Mouse (Mus musculus) MEL (cell line): ENCODE results near the gene Mbnl1. TPM values are rescaled to one million over a fixed set of nuclear protein-coding genes. Genes with fewer than 3 reads are reported as not detected.

Experiments used
- DNase-seq: peaks from one replicate; pipeline ENCODE4 v3.0.0; 2011; ENCODE audit warnings: low read depth, low spot score
- H3K27ac ChIP-seq: 2 replicates; pipeline ENCODE4 v1.5.1; 2012; ENCODE audit warnings: low read depth, mild to moderate bottlenecking, control low read depth, low read length, moderate library complexity; ENCODE audit not compliant: control insufficient read depth
- H3K27me3 ChIP-seq, 2 experiments: fragments of 150-350 bp in 1 of 2; sonication (generic) in 1 of 2; 2 replicates each; pipeline ENCODE4 v1.6.1; 2012; ENCODE audit warnings: low read length in 2 of 2, mild to moderate bottlenecking in 2 of 2, improper control_type of control experiment in 1 of 2, moderate library complexity in 1 of 2; ENCODE audit not compliant: insufficient read depth in 2 of 2, control insufficient read depth in 1 of 2
- H3K36me3 ChIP-seq, 2 experiments: 2 replicates each; pipeline ENCODE4 v1.6.1; 2012 to 2014; ENCODE audit warnings: low read length in 2 of 2, improper control_type of control experiment in 1 of 2, inconsistent platforms in 1 of 2, mild to moderate bottlenecking in 1 of 2; ENCODE audit not compliant: insufficient read depth in 2 of 2, control insufficient read depth in 1 of 2
- H3K4me1 ChIP-seq, 2 experiments: fragments of 150-350 bp in 1 of 2; sonication (generic) in 1 of 2; 2 replicates each; pipeline ENCODE4 v1.6.1; 2012; ENCODE audit warnings: low read length in 2 of 2, improper control_type of control experiment in 1 of 2, mild to moderate bottlenecking in 1 of 2; ENCODE audit not compliant: insufficient read depth in 2 of 2, control insufficient read depth in 1 of 2
- H3K4me3 ChIP-seq, 2 experiments: fragments of 150-350 bp in 1 of 2; sonication (generic) in 1 of 2; 2 replicates each; pipeline ENCODE4 v1.5.1; 2012; ENCODE audit warnings: low read depth in 2 of 2, low read length in 2 of 2, mild to moderate bottlenecking in 2 of 2, moderate library complexity in 2 of 2, control low read depth in 1 of 2, improper control_type of control experiment in 1 of 2; ENCODE audit not compliant: control insufficient read depth in 1 of 2, insufficient read depth in 1 of 2
- H3K79me2 ChIP-seq: 2 replicates; pipeline ENCODE4 v1.6.1; 2012; ENCODE audit warnings: mild to moderate bottlenecking, low read length, moderate library complexity; ENCODE audit not compliant: control insufficient read depth, poor library complexity, insufficient read depth
- H3K9ac ChIP-seq: 2 replicates; pipeline ENCODE4 v1.6.1; 2012; ENCODE audit warnings: low read depth, mild to moderate bottlenecking, control low read depth, low read length, moderate library complexity; ENCODE audit not compliant: control insufficient read depth, poor library complexity, severe bottlenecking
- H3K9me3 ChIP-seq: fragments of 150-350 bp; sonication (generic); replicated peaks from 2 replicates; pipeline ENCODE4 v1.6.1; 2012; ENCODE audit warnings: mild to moderate bottlenecking, low read length, improper control_type of control experiment, moderate library complexity; ENCODE audit not compliant: insufficient read depth
- CHD1 ChIP-seq: IDR thresholded peaks from 2 replicates; pipeline ENCODE4 v1.6.1; 2012; ENCODE audit warnings: low read depth, mild to moderate bottlenecking, inconsistent platforms, low read length, improper control_type of control experiment
- E2F4 ChIP-seq: IDR thresholded peaks from 2 replicates; pipeline ENCODE4 v1.6.1; 2011; ENCODE audit warnings: low read depth, low read length, improper control_type of control experiment, borderline replicate concordance
- EP300 ChIP-seq, 2 experiments: IDR thresholded peaks; 2 replicates each; pipeline ENCODE4 v1.6.1; 2011; ENCODE audit warnings: improper control_type of control experiment in 2 of 2, low read length in 2 of 2, low read depth in 1 of 2, mild to moderate bottlenecking in 1 of 2
- ETS1 ChIP-seq: IDR thresholded peaks from 2 replicates; pipeline ENCODE4 v1.6.1; 2012; ENCODE audit warnings: low read depth, mild to moderate bottlenecking, inconsistent platforms, low read length, improper control_type of control experiment, moderate library complexity
- GATA1 ChIP-seq: IDR thresholded peaks from 2 replicates; pipeline ENCODE4 v1.6.1; 2011; ENCODE audit warnings: low read depth, low read length, improper control_type of control experiment
- MAFK ChIP-seq: IDR thresholded peaks from 2 replicates; pipeline ENCODE4 v1.6.1; 2011; ENCODE audit warnings: low read depth, mild to moderate bottlenecking, low read length, improper control_type of control experiment, borderline replicate concordance
- MAZ ChIP-seq: IDR thresholded peaks from 2 replicates; pipeline ENCODE4 v1.6.1; 2012; ENCODE audit warnings: low read depth, mild to moderate bottlenecking, inconsistent platforms, low read length, improper control_type of control experiment
- MXI1 ChIP-seq: IDR thresholded peaks from 2 replicates; pipeline ENCODE4 v1.6.1; 2011; ENCODE audit warnings: mild to moderate bottlenecking, low read depth, low read length, improper control_type of control experiment
- NRF1 ChIP-seq: IDR thresholded peaks from 2 replicates; pipeline ENCODE4 v1.6.1; 2014; ENCODE audit warnings: low read depth, mild to moderate bottlenecking, inconsistent platforms, low read length, improper control_type of control experiment, moderate library complexity; ENCODE audit not compliant: poor library complexity, insufficient read depth, severe bottlenecking
- RAD21 ChIP-seq: IDR thresholded peaks from 2 replicates; pipeline ENCODE4 v1.6.1; 2011; ENCODE audit warnings: mild to moderate bottlenecking, low read depth, low read length, improper control_type of control experiment
- RCOR1 ChIP-seq: IDR thresholded peaks from 2 replicates; pipeline ENCODE4 v1.6.1; 2012; ENCODE audit warnings: low read depth, mild to moderate bottlenecking, inconsistent platforms, low read length, improper control_type of control experiment
- SIN3A ChIP-seq: IDR thresholded peaks from 2 replicates; pipeline ENCODE4 v1.6.1; 2012; ENCODE audit warnings: low read length, improper control_type of control experiment, inconsistent platforms
- TCF12 ChIP-seq: IDR thresholded peaks from 2 replicates; pipeline ENCODE4 v1.6.1; 2014; ENCODE audit warnings: low read depth, mild to moderate bottlenecking, inconsistent platforms, low read length, improper control_type of control experiment, moderate library complexity
- ZNF384 ChIP-seq: IDR thresholded peaks from 2 replicates; pipeline ENCODE4 v1.6.1; 2012; ENCODE audit warnings: low read depth, mild to moderate bottlenecking, inconsistent platforms, low read length, improper control_type of control experiment
- polyA plus RNA-seq, 2 experiments: library from polyadenylated mRNA; stranded (reverse) in 1 of 2; unstranded in 1 of 2; fragments of >175 nt in 1 of 2; fragments of >200 nt in 1 of 2; gene quantifications; 2 replicates each; pipeline versions ENCODE4 v1.2.1 to v1.2.4; 2012; ENCODE audit warnings: low replicate concordance in 2 of 2, low read depth in 1 of 2; ENCODE audit not compliant: insufficient read length in 2 of 2, insufficient read depth in 1 of 2, missing spikeins in 1 of 2
- total RNA-seq: library from RNA; depleted of rRNA; stranded (reverse); fragments of 300-350 nt; gene quantifications from 2 replicates; pipeline ENCODE4 v1.2.3, GENCODE M21; 2012

Mbnl1 gene
- total and polyA plus RNA-seq, 3 experiments: 250 to 371 (median 341) TPM

- Histone ChIP-seq H3K79me2 (peaks cover 52% of the 10 kb centered on the region), H3K4me3 (peak overlapping the region; percentile 6 to 23; a peak in 2 of 4 replicates), H3K36me3 (peaks cover 10 to 49% of the 10 kb centered on the region in 2 experiments), H3K9me3 (no peaks in the 10 kb centered on the region), H3K27me3 (no peaks in the 10 kb centered on the region), H3K27ac (no peak overlapping the region; the same call in 1 of the 2 replicates), H3K9ac (peak overlapping the region; percentile 54), H3K4me1 (peaks cover 20 to 47% of the 10 kb centered on the region in 2 experiments)
- TF ChIP-seq ETS1: no peak
- no peak for TF ChIP-seq MAFK
- TF ChIP-seq EP300 (IDR thresholded peaks at IDR 0.05; ENCODE audit: low read depth in 1 of 2, low read length in 2 of 2): no peak
- TF ChIP-seq MAZ: no peak
- DNase-seq: peak; percentile 26
Observed at GRCm38 (mm10) chr3:60476751-60477255, 4.2 kb downstream of the Mbnl1 start.

DNA sequence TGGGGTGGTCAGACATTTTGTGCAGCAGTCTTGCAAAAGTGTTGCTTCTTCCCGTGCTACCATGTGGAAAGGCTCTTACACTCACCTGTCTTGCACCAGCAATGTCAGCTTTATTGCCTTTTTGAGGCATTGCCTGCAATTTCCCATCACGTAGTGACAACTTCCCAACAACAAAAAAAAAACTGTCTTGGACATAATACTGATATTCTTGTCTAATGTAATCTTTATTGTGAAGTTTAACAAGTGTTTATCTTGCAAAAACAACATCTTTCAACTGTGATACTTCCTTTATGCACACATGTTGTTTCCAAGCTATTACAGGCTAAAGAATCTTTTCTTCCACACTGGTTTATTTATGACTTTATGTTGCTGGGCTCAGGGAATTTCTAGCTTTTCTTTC is 5.8 kb downstream of the Mbnl1 start:
- no peaks in the 10 kb centered on the region for H3K9me3 ChIP-seq
- peaks cover 26 to 62% of the 10 kb centered on the region in 2 experiments for H3K4me1 ChIP-seq
- H3K36me3 ChIP-seq: peaks cover 15 to 62% of the 10 kb centered on the region in 2 experiments
- peaks cover 65% of the 10 kb centered on the region for H3K79me2 ChIP-seq
- TF ChIP-seq RAD21: no peak
- TF ChIP-seq EP300 (IDR thresholded peaks at IDR 0.05; ENCODE audit: low read depth in 1 of 2, low read length in 2 of 2): peak; percentile 58 to 66
- peak; percentile 64 for TF ChIP-seq ETS1
- 0 out of 2 replicates have a peak, but pooled peaks have one; percentile 22 for TF ChIP-seq CHD1
- peak; percentile 58; the same call in 1 of the 2 replicates for TF ChIP-seq RCOR1
- TF ChIP-seq NRF1: no peak
- peak; percentile 55; the same call in 1 of the 2 replicates for TF ChIP-seq TCF12
- TF ChIP-seq E2F4: no peak
- peak; percentile 42; the same call in 1 of the 2 replicates for TF ChIP-seq GATA1
- peak; percentile 55; the same call in 1 of the 2 replicates for TF ChIP-seq MXI1
- TF ChIP-seq SIN3A: peak; percentile 53; the same call in 1 of the 2 replicates
- peak; percentile 81 for TF ChIP-seq ZNF384
- H3K9ac ChIP-seq: no peak overlapping the region
- no peak overlapping the region for H3K27ac ChIP-seq
- DNase-seq: peak; percentile 26
- H3K27me3 ChIP-seq: no peaks in the 10 kb centered on the region
- H3K4me3 ChIP-seq: no peak overlapping the region
